Mouse (Mus musculus): ENCODE results near the gene Prr7. TPM values are rescaled to one million over a fixed set of nuclear protein-coding genes. Genes with fewer than 3 reads are reported as not detected.

Prr7 gene
- polyA plus RNA-seq, 1 experiment, result 0.64 TPM

- 87% methylated on average over 17 of the region's 17 CpGs for WGBS
- no peak overlapping the region for H3K4me3 ChIP-seq (ENCODE audit: insufficient read depth, low read depth, low read length)
Measured at GRCm38 (mm10) chr13:55449679-55450441, 14.2 kb upstream of the Prr7 start.

GRCm38 (mm10) chr13:55450511-55450980 lies 13.5 kb upstream of the Prr7 start:
- Histone ChIP-seq H3K27ac (ENCODE audit: insufficient read depth, low read depth, low read length) (no peak overlapping the region), H3K27me3 (replicated peaks; ENCODE audit: control insufficient read depth, insufficient read depth, low read length) (no peaks in the 10 kb centered on the region), H3K4me3 (ENCODE audit: insufficient read depth, low read depth, low read length) (no peak overlapping the region), H3K4me1 (ENCODE audit: control insufficient read depth, insufficient read depth, low read length) (peaks cover 5% of the 10 kb centered on the region; the same call in 1 of the 2 replicates), H3K36me3 (ENCODE audit: control insufficient read depth, insufficient read depth, low read length) (no peaks in the 10 kb centered on the region)
- TF ChIP-seq POLR2A (IDR thresholded peaks at IDR 0.05; ENCODE audit: low read depth, low read length), result no peak
- TF ChIP-seq CTCF (conservative IDR thresholded peaks at IDR 0.05; ENCODE audit: insufficient read depth, insufficient read length, low read depth, low read length), result no peak
- WGBS, result 85% methylated on average over 11 of the region's 11 CpGs
- DNase-seq, result peak; percentile 46

More at GRCm38 (mm10) chr13:55449679-55450441, 14.2 kb upstream of the Prr7 start:
- Histone ChIP-seq H3K4me1 (ENCODE audit: control insufficient read depth, insufficient read depth, low read length) (peaks cover 5% of the 10 kb centered on the region; the same call in 1 of the 2 replicates), H3K27me3 (replicated peaks; ENCODE audit: control insufficient read depth, insufficient read depth, low read length) (no peaks in the 10 kb centered on the region), H3K36me3 (ENCODE audit: control insufficient read depth, insufficient read depth, low read length) (no peaks in the 10 kb centered on the region), H3K27ac (ENCODE audit: insufficient read depth, low read depth, low read length) (no peak overlapping the region)
- TF ChIP-seq CTCF (conservative IDR thresholded peaks at IDR 0.05; ENCODE audit: insufficient read depth, insufficient read length, low read depth, low read length), result 0 out of 2 replicates have a peak, but pooled peaks have one; percentile 9
- TF ChIP-seq POLR2A (IDR thresholded peaks at IDR 0.05; ENCODE audit: low read depth, low read length), result no peak
- no peak for DNase-seq

- TF ChIP-seq POLR2A (IDR thresholded peaks at IDR 0.05; ENCODE audit: low read depth, low read length) (no peak), CTCF (conservative IDR thresholded peaks at IDR 0.05; ENCODE audit: insufficient read depth, insufficient read length, low read depth, low read length) (no peak)
- Histone ChIP-seq H3K4me1 (ENCODE audit: control insufficient read depth, insufficient read depth, low read length) (no peaks in the 10 kb centered on the region), H3K36me3 (ENCODE audit: control insufficient read depth, insufficient read depth, low read length) (no peaks in the 10 kb centered on the region), H3K27ac (ENCODE audit: insufficient read depth, low read depth, low read length) (no peak overlapping the region), H3K27me3 (replicated peaks; ENCODE audit: control insufficient read depth, insufficient read depth, low read length) (no peaks in the 10 kb centered on the region), H3K4me3 (ENCODE audit: insufficient read depth, low read depth, low read length) (no peak overlapping the region)
- no peak for DNase-seq
- 91% methylated on average over 10 of the region's 10 CpGs for WGBS
Measured at GRCm38 (mm10) chr13:55451296-55451695, 12.8 kb upstream of the Prr7 start.

GRCm38 (mm10) chr13:55451785-55452549 lies 12.1 kb upstream of the Prr7 start:
- no peaks in the 10 kb centered on the region for H3K36me3 ChIP-seq (ENCODE audit: control insufficient read depth, insufficient read depth, low read length)
- no peaks in the 10 kb centered on the region for H3K27me3 ChIP-seq (replicated peaks; ENCODE audit: control insufficient read depth, insufficient read depth, low read length)
- WGBS, result 87% methylated on average over 16 of the region's 16 CpGs
- DNase-seq, result peak; percentile 66
- TF ChIP-seq POLR2A (IDR thresholded peaks at IDR 0.05; ENCODE audit: low read depth, low read length) (no peak), CTCF (conservative IDR thresholded peaks at IDR 0.05; ENCODE audit: insufficient read depth, insufficient read length, low read depth, low read length) (no peak)
- no peak overlapping the region for H3K4me3 ChIP-seq (ENCODE audit: insufficient read depth, low read depth, low read length)
- no peak overlapping the region for H3K27ac ChIP-seq (ENCODE audit: insufficient read depth, low read depth, low read length)
- no peaks in the 10 kb centered on the region for H3K4me1 ChIP-seq (ENCODE audit: control insufficient read depth, insufficient read depth, low read length)

GRCm38 (mm10) chr13:55462965-55463364 lies 1.1 kb upstream of the Prr7 start:
- Histone ChIP-seq H3K27ac (ENCODE audit: insufficient read depth, low read depth, low read length) (no peak overlapping the region), H3K36me3 (ENCODE audit: control insufficient read depth, insufficient read depth, low read length) (no peaks in the 10 kb centered on the region), H3K4me1 (ENCODE audit: control insufficient read depth, insufficient read depth, low read length) (no peaks in the 10 kb centered on the region), H3K4me3 (ENCODE audit: insufficient read depth, low read depth, low read length) (no peak overlapping the region), H3K27me3 (replicated peaks; ENCODE audit: control insufficient read depth, insufficient read depth, low read length) (no peaks in the 10 kb centered on the region)
- TF ChIP-seq CTCF (conservative IDR thresholded peaks at IDR 0.05; ENCODE audit: insufficient read depth, insufficient read length, low read depth, low read length) (no peak), POLR2A (IDR thresholded peaks at IDR 0.05; ENCODE audit: low read depth, low read length) (no peak)
- 76% methylated on average over 2 of the region's 2 CpGs for WGBS
- no peak for DNase-seq

GRCm38 (mm10) chr13:55463399-55464026 lies 554 bp upstream of the Prr7 start:
- TF ChIP-seq POLR2A (IDR thresholded peaks at IDR 0.05; ENCODE audit: low read depth, low read length) (no peak), CTCF (conservative IDR thresholded peaks at IDR 0.05; ENCODE audit: insufficient read depth, insufficient read length, low read depth, low read length) (no peak)
- whole genome bisulfite sequencing, result 9% methylated on average over 14 of the region's 14 CpGs

More at GRCm38 (mm10) chr13:55463399-55464026, 554 bp upstream of the Prr7 start:
- Histone ChIP-seq H3K27me3 (replicated peaks; ENCODE audit: control insufficient read depth, insufficient read depth, low read length) (no peaks in the 10 kb centered on the region), H3K27ac (ENCODE audit: insufficient read depth, low read depth, low read length) (no peak overlapping the region), H3K4me3 (ENCODE audit: insufficient read depth, low read depth, low read length) (peak overlapping the region; percentile 42; the same call in 1 of the 2 replicates), H3K36me3 (ENCODE audit: control insufficient read depth, insufficient read depth, low read length) (no peaks in the 10 kb centered on the region), H3K4me1 (ENCODE audit: control insufficient read depth, insufficient read depth, low read length) (no peaks in the 10 kb centered on the region)
- no peak for DNase-seq
